Mouse (Mus musculus): ENCODE measurements around the gene Itfg1. TPM values are rescaled to one million over a fixed set of nuclear protein-coding genes. Genes with fewer than 3 reads are reported as not detected.

The Itfg1 gene
- polyA plus RNA-seq, 1 experiment from 2014 or later: 126 TPM

DNA sequence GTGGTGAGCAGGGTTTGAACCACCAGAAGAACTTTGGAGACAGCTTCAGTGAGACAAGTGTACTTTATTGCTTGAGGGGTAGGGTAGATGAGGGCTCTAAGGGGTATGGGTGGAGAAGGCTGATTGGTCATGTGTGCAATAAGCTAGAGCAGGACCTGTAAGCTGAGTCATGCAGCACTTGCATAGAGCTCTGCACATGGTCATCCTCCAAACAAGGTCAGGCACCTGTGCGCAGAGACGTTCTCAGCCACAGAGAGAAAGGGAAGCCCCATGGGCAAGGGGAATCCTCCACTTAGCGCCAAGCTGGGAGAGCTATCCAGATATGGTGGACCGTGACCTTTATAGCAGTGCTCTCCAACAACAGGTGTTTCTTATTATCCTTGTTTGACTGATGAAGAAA lies 124.0 kb downstream of the Itfg1 start:
- Histone ChIP-seq H3K9ac (no peak overlapping the region), H3K27me3 (replicated peaks) (no peaks in the 10 kb centered on the region), H3K9me3 (no peaks in the 10 kb centered on the region), H3K27ac (no peak overlapping the region), H3K36me3 (peaks cover 15% of the 10 kb centered on the region), H3K4me1 (no peaks in the 10 kb centered on the region), H3K4me2 (replicated peaks) (no peak overlapping the region), H3K4me3 (no peak overlapping the region)
- WGBS: 90% methylated on average over 4 of the region's 4 CpGs
- no peak for ATAC-seq (ENCODE audit: low FRiP score, low read depth)

DNA sequence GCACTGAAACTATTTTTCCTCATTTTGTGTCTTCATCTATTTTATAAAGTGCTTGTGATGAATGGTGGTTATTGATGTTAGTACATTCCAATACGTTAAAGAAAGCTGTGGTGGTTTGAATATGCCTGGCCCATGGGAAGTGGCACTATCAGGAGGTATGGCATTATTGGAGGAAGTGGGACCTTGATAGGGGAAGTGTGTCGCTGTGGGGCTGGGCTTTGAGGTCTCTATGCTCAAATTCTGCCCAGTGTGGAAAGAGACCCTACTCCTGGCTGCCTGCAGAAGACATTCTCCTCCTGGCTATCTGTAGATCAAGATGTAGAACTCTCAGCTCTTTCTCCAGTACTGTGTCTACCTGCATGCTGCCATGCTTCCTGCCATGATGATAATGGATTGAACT lies 133.7 kb downstream of the Itfg1 start:
- no peak overlapping the region for H3K4me2 ChIP-seq (replicated peaks)
- no peaks in the 10 kb centered on the region for H3K9me3 ChIP-seq
- H3K27ac ChIP-seq: no peak overlapping the region
- H3K27me3 ChIP-seq (replicated peaks): no peaks in the 10 kb centered on the region
- no peak for ATAC-seq (ENCODE audit: low FRiP score, low read depth)
- 75% methylated on average over 2 of the region's 2 CpGs for WGBS
- no peak overlapping the region for H3K4me3 ChIP-seq
- no peaks in the 10 kb centered on the region for H3K4me1 ChIP-seq
- no peak overlapping the region for H3K9ac ChIP-seq
- no peaks in the 10 kb centered on the region for H3K36me3 ChIP-seq

- H3K9me3 ChIP-seq: no peaks in the 10 kb centered on the region
- peak within 1 kb of the TSS; percentile 84 for H3K9ac ChIP-seq
- ATAC-seq (ENCODE audit: low FRiP score, low read depth): peak; percentile 87
- 8% methylated on average over 38 of the region's 65 CpGs for WGBS
- H3K4me1 ChIP-seq: no peaks in the 10 kb centered on the region
- H3K4me3 ChIP-seq: peak within 1 kb of the TSS; percentile 76
- peak within 1 kb of the TSS; percentile 71 for H3K4me2 ChIP-seq (replicated peaks)
- H3K27ac ChIP-seq: peak within 1 kb of the TSS; percentile 92
- no peaks in the 10 kb centered on the region for H3K36me3 ChIP-seq
- H3K27me3 ChIP-seq (replicated peaks): no peaks in the 10 kb centered on the region; the same call in 1 of the 2 replicates
Observed at GRCm38 (mm10) chr8:85700751-85701351, 139.9 kb downstream of the Itfg1 start, which contains the start of gene Neto2. Neto2 (minus strand) TSS chr8:85700924.

GRCm38 (mm10) chr8:85700101-85700750 lies 140.5 kb downstream of the Itfg1 start:
- no peaks in the 10 kb centered on the region for H3K4me1 ChIP-seq
- no peaks in the 10 kb centered on the region for H3K9me3 ChIP-seq
- ATAC-seq (ENCODE audit: low FRiP score, low read depth): peak; percentile 97
- H3K4me3 ChIP-seq: peak overlapping the region; percentile 76
- H3K36me3 ChIP-seq: no peaks in the 10 kb centered on the region
- H3K4me2 ChIP-seq (replicated peaks): peak overlapping the region; percentile 71
- peak overlapping the region; percentile 92 for H3K27ac ChIP-seq
- H3K27me3 ChIP-seq (replicated peaks): no peaks in the 10 kb centered on the region; the same call in 1 of the 2 replicates
- WGBS: under 1% methylated on average over 74 of the region's 84 CpGs
- peak overlapping the region; percentile 84 for H3K9ac ChIP-seq

- 1% methylated on average over 6 of the region's 6 CpGs for WGBS
- no peak overlapping the region for H3K4me3 ChIP-seq
- 0 out of 2 replicates have a peak, but pooled peaks have one; percentile 10 for ATAC-seq (ENCODE audit: low FRiP score, low read depth)
Observed at GRCm38 (mm10) chr8:85699051-85699450, 141.7 kb downstream of the Itfg1 start.

More at GRCm38 (mm10) chr8:85699051-85699450, 141.7 kb downstream of the Itfg1 start:
- Histone ChIP-seq H3K9ac (no peak overlapping the region), H3K27me3 (replicated peaks) (no peaks in the 10 kb centered on the region; the same call in 1 of the 2 replicates), H3K4me1 (no peaks in the 10 kb centered on the region), H3K9me3 (no peaks in the 10 kb centered on the region), H3K36me3 (no peaks in the 10 kb centered on the region), H3K4me2 (replicated peaks) (peak overlapping the region; percentile 47), H3K27ac (no peak overlapping the region)

Small RNA genes within 50 kb of the gene (microRNA-seq; reads per million reads assigned to microRNA genes)
- not detected for gene Mir8109

Other genes with a start within 250 kb of the Itfg1 start
- gene Neto2, start 140.0 kb downstream of the Itfg1 start, polyA plus RNA-seq (2016; fragmentation: Nextera tagmentation; extraction: Ambion mirVana): 35.1 and 37.5 TPM in 2 replicates
- 38.3 and 39.7 TPM in 2 replicates for gene Phkb, start within 50 bp of the Itfg1 start, polyA plus RNA-seq (2016; fragmentation: Nextera tagmentation; extraction: Ambion mirVana)

All from neural tube, embryonic 12.5 days (tissue).